Mouse (Mus musculus): ENCODE data around the gene Pcsk1. TPM values are rescaled to one million over a fixed set of nuclear protein-coding genes. Genes with fewer than 3 reads are reported as not detected.
A peak's percentile ranks its signal among the peaks of the same experiment; 100 is the strongest.

Pcsk1 gene
- polyA plus RNA-seq, 1 experiment from 2014 or later: 4.1 TPM

DNA sequence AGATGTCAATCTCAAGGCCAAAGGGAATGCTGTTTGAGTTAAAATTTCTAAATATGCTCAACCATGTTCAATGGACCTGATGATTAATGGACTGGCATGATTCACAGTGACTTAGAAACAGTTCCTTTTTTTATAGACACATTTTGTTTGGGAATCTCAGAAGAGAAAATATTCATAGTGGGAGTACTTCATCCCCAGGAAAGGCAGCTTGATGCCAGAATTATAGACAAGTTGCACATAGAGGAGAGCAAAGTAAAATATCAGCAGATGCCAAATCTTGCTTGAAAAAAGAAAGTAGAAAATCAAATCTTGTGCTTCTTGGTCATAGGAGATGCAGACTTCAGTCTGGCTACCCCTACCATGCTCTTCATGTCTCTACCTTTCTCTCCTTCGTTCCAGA, 25.2 kb downstream of the Pcsk1 start:
- no peaks in the 10 kb centered on the region for H3K27me3 ChIP-seq (replicated peaks; ENCODE audit: control insufficient read depth, insufficient read depth, low read length)
- H3K9me3 ChIP-seq (ENCODE audit: control insufficient read depth, low read length): no peaks in the 10 kb centered on the region
- no peak overlapping the region for H3K4me2 ChIP-seq (ENCODE audit: low read length)
- no peak overlapping the region for H3K4me3 ChIP-seq (ENCODE audit: low read length)
- ATAC-seq: no peak
- no peak overlapping the region for H3K27ac ChIP-seq (ENCODE audit: low read depth, low read length)
- no peak overlapping the region for H3K9ac ChIP-seq (ENCODE audit: low read depth, low read length)
- no peaks in the 10 kb centered on the region for H3K4me1 ChIP-seq (ENCODE audit: control insufficient read depth, insufficient read depth, low read depth, low read length)
- H3K36me3 ChIP-seq (ENCODE audit: control insufficient read depth, insufficient read depth, low read length): no peaks in the 10 kb centered on the region
- whole genome bisulfite sequencing: 92% methylated on average over 1 of the region's 1 CpGs

DNA sequence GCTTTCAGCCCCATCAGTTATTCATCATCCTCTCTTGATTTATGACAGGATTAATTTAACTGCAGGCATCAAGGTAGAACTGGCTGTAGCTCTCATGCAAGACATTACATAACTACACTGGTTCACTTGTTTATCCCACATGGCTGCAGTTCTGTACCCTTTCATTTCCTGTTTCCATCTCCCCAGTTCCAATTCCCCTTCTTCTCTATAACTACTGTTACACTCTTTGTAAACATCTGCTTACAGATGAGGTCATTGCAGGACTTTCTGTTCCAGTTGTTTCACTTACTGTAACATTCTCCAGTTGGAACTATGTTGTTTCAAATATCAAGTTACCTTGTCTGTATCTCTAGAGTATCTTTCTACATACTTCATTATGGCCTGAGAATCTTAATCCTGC, 46.2 kb downstream of the Pcsk1 start:
- no peaks in the 10 kb centered on the region for H3K4me1 ChIP-seq (ENCODE audit: control insufficient read depth, insufficient read depth, low read depth, low read length)

DNA sequence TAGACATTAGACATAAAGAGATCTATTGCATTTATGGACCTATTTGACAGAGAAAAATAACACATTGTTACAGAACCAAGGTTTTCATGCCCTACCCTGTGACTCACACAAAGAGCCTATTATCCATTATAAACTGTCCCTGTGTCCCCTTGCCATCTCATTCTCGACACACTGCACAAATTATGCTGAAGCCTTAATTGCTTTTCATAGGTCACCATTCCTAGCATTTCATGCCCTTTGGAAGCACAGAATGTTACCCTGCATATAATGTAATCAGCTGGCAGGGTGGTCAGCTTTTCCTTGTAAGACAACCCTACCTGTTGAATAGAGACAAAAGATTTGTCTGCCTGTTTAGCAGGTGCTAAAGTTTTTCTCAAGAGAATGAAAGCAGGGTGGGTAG, 71.0 kb downstream of the Pcsk1 start:
- Histone ChIP-seq H3K4me2 (ENCODE audit: low read length) (no peak overlapping the region), H3K36me3 (ENCODE audit: control insufficient read depth, insufficient read depth, low read length) (no peaks in the 10 kb centered on the region), H3K27me3 (replicated peaks; ENCODE audit: control insufficient read depth, insufficient read depth, low read length) (no peaks in the 10 kb centered on the region), H3K9me3 (ENCODE audit: control insufficient read depth, low read length) (no peaks in the 10 kb centered on the region), H3K4me1 (ENCODE audit: control insufficient read depth, insufficient read depth, low read depth, low read length) (no peaks in the 10 kb centered on the region), H3K9ac (ENCODE audit: low read depth, low read length) (no peak overlapping the region), H3K27ac (ENCODE audit: low read depth, low read length) (no peak overlapping the region), H3K4me3 (ENCODE audit: low read length) (no peak overlapping the region)
- no peak for ATAC-seq
- 19% methylated on average over 1 of the region's 1 CpGs for WGBS

More for the DNA sequence above, 46.2 kb downstream of the Pcsk1 start:
- Histone ChIP-seq H3K27ac (ENCODE audit: low read depth, low read length) (no peak overlapping the region), H3K36me3 (ENCODE audit: control insufficient read depth, insufficient read depth, low read length) (no peaks in the 10 kb centered on the region), H3K9me3 (ENCODE audit: control insufficient read depth, low read length) (no peaks in the 10 kb centered on the region), H3K4me3 (ENCODE audit: low read length) (no peak overlapping the region), H3K27me3 (replicated peaks; ENCODE audit: control insufficient read depth, insufficient read depth, low read length) (no peaks in the 10 kb centered on the region), H3K9ac (ENCODE audit: low read depth, low read length) (no peak overlapping the region), H3K4me2 (ENCODE audit: low read length) (no peak overlapping the region)
- no peak for ATAC-seq

DNA sequence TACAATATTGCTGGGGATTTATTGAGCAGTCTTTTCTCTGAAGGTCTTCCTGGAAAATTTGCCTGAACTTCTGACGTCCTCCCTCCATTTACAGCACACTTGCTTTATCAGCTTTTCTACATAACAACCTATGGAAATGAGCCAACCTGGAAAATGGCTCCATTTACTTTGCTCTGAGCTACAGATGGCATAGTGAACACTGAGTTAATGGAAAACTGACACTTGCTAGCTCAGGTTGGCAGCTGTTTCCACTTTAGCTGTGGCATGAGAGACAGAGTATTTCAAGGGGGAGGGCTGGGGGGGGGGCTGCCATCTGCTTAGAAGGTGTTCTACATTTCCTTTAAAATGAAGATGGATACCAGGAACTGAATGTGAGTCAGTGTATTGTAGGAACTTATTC, 73.8 kb downstream of the Pcsk1 start:
- H3K4me2 ChIP-seq (ENCODE audit: low read length): no peak overlapping the region
- no peaks in the 10 kb centered on the region for H3K4me1 ChIP-seq (ENCODE audit: control insufficient read depth, insufficient read depth, low read depth, low read length)
- H3K36me3 ChIP-seq (ENCODE audit: control insufficient read depth, insufficient read depth, low read length): no peaks in the 10 kb centered on the region
- H3K4me3 ChIP-seq (ENCODE audit: low read length): no peak overlapping the region
- H3K9me3 ChIP-seq (ENCODE audit: control insufficient read depth, low read length): no peaks in the 10 kb centered on the region
- H3K27ac ChIP-seq (ENCODE audit: low read depth, low read length): no peak overlapping the region
- H3K9ac ChIP-seq (ENCODE audit: low read depth, low read length): no peak overlapping the region
- WGBS: 50% methylated on average over 1 of the region's 1 CpGs
- ATAC-seq: peak; percentile 72
- no peaks in the 10 kb centered on the region for H3K27me3 ChIP-seq (replicated peaks; ENCODE audit: control insufficient read depth, insufficient read depth, low read length)

Measured in hindbrain, embryonic 16.5 days (tissue).